Mouse (Mus musculus): ENCODE measurements around the gene Tnfrsf22.
"Not testable (repeated sequence)": the region's sequence is repeated elsewhere in the genome, so short reads cannot be mapped to it uniquely, and the experiment has no call there.

Tnfrsf22 gene

DNA sequence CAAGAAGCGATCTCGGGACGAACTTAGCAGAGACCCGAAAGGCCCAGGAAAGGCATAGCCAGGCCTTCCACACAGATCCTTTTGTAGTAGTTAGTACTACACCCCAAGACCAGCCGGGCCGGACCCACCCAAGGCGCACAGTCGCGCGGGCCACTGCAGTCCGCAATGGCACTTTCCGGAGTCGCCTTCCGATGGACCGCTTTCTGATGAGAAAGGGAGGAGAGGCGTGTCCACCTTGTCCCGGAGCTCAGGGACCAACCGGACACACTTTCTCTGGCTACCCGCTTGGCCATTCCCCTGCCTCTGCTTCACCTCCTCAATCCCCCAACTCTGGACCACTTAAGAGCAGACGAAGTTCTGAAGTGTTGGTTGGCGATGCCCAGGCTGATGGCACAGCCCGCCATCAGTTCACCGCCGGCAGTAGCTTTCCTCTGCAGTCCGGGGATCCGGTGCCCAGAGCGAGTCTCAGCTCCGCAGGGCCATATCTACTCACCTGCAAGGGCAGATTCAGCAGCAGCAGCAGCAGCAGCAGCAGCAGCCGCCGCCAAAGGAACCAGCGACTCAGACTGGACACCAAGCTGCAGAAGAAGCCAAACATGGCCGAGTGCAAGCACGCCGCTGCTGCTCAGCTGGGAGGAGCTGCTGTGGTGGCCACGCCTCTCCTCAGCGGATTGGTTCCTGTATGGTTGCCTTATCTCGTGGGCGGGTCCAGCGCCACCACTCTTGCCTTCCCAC lies at the start of gene Tnfrsf22:
Gene Tnfrsf22 (minus strand): TSS at position 628 of the 735 bp plus-strand sequence.
- in situ Hi-C loops (cut with MboI) = no loop called here

DNA sequence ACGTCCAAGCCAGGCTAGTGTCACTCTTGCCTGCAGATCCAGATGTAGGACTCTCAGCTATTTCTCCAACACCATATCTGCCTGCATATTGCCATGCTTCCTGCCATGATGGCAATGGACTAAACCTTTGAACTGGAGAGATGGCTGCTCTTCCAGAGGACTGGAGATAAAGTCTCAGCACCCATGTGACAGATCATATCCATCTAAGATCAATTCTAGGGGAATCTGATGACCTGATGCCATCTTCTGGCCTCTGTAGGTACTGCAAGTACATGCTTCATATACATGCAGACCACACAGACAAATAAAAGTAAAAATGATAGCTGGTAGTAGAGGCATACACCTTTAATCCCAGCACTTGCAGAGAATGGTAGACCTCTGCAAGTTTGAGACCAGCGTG lies 46.7 kb upstream of the Tnfrsf22 start:
- in situ Hi-C loops (cut with MboI) = no loop called here

DNA sequence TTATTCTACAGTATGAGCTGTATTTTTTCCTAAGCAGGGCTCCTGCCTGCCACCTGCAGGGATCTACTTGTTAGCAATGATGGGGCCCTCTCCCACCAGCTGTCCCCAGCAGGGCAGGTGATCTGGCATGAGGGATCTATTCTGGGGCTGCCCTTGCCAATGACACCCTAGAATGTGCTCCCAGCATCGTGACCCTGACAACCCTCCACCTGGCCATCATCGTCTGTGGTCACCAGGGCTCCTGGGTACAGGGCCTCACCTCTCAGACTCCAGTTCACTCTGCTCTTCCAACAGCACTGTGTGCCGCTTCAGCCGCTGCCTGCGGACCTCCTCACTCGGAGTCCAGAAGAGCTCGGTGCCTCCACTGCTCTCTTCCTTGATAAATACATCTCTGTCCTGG lies 45.1 kb upstream of the Tnfrsf22 start:
- in situ Hi-C loops (cut with MboI) = no loop called here

DNA sequence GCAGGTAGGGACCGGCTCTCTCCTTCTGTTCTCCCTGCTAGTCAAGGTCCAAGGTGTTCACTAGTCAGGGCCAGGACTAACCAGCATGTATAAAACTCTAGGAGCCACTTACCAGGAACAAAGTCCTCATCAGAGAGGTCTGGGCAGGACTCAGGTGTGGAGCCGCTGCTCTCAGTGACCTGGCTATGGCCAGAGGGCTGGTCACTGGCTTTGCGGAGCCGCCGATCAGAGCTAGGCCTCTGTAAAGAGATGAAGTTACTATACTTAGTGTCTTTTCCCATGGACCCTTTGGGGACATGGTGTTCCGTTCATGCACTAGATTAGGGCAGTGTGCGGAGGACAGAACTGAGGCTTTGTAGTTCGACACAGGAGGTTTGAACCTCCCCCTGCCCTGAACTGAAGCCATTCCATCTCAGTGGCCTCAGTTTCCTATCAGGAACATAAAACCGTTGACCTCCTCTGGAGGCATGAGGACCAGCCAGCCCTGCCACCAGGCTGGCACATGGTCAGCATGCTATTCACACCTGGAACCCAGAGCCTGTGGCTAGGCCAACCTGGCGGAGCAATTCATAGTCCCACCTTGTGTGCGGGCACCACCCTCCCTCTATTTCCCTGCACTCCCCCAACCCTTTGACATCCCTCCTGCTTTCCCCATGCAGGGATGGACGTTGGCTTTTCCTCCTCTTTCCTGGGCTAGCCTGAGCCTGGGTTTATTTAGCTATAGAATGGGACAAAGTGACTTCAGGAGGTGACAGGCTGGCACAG lies 43.5 kb upstream of the Tnfrsf22 start:
- in situ Hi-C loops (cut with MboI) = no loop called here

DNA sequence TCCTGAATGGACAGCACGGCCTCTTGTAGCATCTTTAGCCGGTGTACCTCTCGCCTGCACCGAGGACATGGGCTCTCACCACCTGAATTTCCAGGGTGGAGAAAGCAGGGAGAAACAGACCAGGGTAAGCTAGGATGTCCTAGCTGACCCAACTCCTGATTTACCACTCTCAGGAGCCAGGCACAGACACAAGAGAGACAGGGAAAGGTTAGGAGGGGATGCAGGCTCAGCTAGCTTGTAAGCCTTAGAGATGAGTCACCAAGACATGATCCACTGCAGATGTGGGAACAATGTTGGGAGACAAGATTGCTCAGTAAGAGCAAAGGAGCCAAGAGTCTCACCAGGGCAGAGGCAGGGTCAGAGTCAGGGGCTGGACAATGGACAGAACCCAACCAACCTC lies 42.4 kb upstream of the Tnfrsf22 start:
- in situ Hi-C loops (cut with MboI) = no loop called here

DNA sequence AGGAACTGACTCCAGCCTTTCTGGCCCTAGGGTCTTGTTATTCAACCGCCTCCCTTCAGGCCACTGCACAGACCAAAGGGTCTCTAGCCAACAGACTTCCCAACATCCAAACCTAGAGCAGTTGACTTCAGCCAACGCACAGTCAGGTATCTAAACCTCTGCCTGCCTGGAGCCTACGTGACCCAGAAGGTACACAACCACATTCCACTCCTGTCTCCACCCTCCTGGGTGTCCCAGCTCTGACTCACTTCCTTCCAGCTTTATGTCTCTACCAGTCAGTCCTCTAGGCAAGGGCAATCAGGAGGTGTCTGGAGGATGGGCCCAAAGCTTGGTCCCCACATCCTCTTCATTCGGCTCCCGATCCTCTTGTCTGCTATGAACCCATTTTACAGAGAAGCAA lies 41.7 kb upstream of the Tnfrsf22 start:
- in situ Hi-C loops (cut with MboI) = no loop called here

DNA sequence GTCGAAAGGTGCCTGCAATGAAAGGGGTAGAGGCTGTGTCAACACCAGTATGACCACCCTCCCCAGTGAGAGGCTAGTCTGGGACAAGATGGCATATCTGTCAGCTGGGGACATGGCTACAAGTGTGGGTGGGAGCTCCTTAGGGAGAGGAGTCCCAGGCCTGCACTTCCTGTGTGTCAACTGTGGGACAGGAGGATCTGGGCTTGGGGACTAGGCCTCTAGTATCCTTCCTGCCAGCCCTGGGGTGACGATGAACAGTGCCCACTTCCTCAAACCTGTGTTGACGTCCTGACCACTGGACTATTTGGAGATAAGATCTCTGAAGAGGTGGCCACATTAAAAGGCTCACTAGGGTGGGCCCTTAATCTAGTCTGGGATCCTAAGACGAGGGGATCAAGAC lies 40.5 kb upstream of the Tnfrsf22 start:
- in situ Hi-C loops (cut with MboI) = no loop called here

DNA sequence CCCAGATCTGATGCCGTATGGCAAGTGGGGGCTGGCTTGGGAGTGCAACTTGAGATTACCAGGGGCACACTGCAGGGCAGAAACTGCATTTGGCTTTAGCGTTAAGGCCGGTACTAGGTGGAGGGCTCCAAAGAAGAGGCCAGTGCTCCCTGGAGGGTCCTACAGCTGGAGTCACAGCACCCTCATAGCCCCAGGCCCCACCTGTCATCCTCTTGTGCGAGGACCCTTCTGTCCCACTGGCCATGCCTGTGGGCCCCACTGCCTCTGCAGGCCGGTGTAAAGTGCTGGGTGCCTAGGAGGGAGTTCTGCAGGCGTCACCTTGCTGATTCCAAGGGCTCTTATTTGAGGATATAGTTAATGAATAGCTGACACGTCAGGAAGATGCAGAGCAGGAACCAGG lies 40.0 kb upstream of the Tnfrsf22 start:
- in situ Hi-C loops (cut with MboI) = no loop called here

DNA sequence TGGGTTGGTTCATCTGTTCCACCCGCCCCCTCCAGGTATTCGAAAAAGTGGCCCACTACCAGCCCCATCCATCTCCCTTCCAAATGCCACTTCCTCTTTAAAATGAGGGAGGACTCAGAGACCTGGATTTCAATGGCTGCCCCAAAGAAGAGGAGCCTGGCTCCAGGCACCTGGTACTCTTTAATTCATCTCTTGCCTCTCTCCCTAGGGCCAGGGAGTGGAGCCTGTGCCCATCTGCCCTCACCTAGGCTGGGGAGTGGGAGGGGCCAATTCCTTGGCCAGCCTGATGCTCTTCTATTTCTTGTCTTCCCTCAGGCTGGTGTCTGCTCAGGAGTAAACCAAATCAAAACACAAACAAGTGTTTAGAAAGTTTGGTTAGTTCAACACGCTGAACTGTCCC lies 37.2 kb upstream of the Tnfrsf22 start:
- in situ Hi-C loops (cut with MboI) = not testable (repeated sequence)

DNA sequence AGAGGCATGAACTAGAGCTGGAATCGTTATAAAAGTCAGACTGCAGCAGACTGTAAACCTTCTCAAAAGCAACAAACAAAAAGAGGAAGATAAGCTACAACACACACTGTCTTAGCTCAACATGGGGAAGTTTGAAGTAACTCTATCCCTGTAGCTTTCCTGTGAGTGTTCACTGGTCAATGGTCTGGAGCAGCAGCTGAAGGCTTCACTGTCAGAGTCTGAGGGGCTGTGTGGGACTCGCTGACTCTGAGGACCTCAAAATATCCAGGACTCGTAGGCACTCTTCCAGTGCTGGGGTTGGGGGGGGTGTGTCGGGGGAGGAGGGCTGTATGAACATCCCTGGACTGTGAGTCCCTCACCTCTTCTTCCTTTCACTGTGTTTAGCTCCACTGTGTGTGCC lies 36.7 kb upstream of the Tnfrsf22 start:
- in situ Hi-C loops (cut with MboI) = not testable (repeated sequence)

DNA sequence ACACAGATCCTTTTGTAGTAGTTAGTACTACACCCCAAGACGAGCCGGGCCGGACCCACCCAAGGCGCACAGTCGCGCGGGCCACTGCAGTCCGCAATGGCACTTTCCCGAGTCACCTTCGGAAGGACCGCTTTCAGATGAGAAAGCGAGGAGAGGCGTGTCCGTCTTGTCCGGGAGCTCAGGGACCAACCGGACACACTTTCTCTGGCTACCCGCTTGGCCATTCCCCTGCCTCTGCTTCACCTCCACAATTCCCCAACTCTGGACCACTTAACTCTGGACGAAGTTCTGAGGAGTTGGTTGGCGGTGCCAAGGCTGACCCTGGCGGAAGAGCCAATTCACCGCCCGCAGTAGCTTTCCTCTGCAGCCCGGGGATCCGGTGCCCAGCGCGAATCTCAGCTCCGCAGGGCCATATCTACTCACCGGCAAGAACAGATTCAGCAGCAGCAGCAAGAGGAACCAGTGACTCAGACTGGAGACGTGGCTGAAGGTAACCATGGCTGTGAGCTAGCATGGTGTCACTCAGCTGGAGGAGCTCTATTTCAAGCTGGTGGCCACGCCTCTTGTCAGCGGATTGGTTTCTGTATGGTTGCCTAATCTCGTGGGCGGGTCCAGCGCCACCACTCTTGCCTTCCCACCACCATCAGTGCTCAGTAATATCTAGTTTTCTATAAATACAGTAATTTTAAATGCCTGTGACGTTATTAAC lies 36.1 kb upstream of the Tnfrsf22 start, which contains the start of gene Tnfrsf23:
Gene Tnfrsf23 (minus strand): TSS at position 514 of the 709 bp plus-strand sequence.
- in situ Hi-C loops (cut with MboI) = no loop called here

DNA sequence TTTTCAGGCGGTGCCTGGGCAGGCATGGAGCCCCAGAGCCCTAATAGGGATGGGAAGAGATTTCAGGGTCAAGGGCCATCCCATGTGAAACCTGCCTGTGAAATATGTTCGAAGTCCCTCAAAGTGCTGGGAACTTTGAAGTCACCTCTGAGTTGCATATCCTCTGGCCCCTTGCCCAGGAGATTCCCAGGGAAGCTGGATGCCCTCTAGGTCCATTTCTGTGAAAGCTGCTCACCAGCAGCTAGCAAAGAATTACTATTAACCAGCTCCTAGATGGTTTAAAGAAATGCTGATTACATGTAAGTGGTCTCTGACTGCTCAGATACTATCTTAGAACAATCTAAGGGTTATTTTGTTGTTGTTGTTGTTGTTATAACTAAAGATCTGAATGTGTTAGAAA lies 35.1 kb upstream of the Tnfrsf22 start:
- in situ Hi-C loops (cut with MboI) = not testable (repeated sequence)

DNA sequence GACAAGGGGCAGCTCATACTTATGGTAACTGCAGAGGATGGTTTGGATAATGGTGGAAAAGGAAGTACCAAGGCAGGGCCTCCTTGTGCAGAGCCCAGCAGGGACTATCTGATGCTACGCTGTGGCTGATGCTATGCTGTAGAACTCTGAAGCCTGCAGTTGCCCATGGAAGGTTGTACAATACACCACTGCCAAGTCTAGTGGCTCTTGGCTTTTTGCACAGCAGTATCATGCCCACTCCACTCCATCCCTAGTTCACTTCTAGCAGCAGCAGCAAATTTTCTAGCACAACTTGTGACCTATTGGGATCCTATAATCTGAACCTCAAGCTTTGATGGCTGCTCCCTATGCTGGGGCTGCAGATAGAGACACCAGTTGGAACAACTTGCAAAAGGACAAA lies 32.1 kb upstream of the Tnfrsf22 start:
- in situ Hi-C loops (cut with MboI) = no loop called here

DNA sequence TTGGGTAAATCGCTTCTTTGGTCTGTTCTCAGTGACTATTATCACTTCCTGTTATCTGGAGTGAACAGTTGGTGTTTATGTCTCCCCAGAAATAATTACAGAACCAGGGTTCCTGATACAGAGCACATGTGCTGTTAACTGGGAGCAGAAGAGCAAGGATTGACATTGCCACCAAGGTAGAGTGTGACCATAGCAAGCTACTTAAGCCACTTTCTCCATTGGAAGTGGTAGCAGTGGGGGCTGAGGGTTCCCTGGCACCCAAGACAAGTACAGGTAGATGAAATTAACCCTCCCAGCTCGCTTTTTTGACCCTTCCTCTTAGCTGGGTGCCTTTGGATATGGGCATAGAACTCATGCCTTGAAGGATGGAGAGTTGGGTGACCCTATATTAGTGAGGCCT lies 31.4 kb upstream of the Tnfrsf22 start:
- in situ Hi-C loops (cut with MboI) = not testable (repeated sequence)

DNA sequence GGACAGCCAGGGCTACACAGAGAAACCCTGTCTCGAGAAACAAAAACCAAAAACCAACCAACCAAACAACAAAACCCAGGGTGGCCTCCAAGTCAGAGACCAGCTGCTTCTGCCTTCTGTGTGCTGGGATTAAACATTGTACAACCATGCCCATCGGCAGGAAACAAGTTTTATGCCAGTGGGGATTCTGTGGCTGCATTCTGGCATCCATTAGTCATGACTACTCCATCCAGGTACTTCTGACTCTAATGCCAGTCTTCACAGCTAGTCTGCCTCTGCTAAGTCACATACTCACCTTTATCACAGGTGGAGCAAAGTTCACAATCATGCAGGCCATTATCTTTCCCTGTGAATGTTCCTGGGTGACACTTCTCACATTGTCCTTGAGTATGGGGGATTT lies 30.2 kb upstream of the Tnfrsf22 start:
- in situ Hi-C loops (cut with MboI) = not testable (repeated sequence)

DNA sequence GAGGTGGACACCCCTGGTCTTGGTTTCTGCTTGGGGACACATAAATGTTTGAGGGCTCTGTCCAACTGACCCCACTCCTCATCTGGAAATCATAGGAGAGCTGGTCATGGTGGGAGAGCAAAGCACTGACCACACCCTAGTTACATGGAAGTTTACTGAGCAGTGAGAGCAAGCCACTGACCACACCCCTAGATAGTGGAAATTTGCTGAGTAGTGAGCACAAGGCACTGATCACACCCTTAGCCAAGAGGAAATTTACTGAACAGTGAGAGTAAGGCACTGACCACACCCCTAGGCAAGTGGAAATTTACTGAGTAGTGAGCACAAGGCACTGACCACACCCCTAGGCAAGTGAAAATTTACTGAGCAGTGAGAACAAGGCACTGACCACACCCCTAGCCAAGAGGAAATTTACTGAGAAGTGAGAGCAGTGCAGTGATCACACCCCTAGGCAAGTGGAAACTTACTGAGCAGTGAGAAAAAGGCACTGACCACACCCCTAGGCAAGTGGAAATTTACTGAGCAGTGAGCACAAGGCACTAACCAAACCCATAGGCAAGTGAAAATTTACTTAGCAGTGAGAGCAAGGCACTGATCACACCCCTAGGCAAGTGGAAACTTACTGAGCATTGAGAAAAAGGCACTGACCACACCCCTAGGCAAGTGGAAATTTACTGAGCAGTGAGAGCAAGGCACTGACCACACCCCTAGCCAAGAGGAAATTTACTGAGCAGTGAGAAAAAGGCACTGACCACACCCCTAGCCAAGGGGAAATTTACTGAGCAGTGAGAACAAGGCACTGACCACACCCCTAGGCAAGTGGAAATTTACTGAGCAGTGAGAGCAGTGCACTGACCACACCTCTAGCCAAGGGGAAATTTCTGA lies 17.2 kb upstream of the Tnfrsf22 start:
- in situ Hi-C loops (cut with MboI) = no loop called here

DNA sequence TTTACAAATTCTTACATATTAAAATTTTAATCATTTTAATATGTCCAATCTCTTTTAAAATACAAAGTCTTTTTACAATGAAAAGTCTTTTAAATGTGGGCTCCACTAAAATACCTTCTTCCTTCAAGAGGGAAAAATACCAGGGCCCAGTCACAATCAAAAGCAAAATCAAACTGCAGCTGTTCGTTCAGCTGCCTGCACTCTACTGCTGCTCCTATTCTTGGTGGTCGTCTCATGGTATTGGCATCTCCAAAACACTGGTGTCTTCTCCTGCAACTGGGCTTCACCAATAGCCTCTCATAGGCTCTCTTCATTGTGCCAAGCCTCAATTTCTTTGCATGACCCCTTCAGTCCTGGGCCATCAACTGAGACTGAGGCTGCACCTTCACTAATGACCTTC lies 14.0 kb upstream of the Tnfrsf22 start:
- in situ Hi-C loops (cut with MboI) = no loop called here

DNA sequence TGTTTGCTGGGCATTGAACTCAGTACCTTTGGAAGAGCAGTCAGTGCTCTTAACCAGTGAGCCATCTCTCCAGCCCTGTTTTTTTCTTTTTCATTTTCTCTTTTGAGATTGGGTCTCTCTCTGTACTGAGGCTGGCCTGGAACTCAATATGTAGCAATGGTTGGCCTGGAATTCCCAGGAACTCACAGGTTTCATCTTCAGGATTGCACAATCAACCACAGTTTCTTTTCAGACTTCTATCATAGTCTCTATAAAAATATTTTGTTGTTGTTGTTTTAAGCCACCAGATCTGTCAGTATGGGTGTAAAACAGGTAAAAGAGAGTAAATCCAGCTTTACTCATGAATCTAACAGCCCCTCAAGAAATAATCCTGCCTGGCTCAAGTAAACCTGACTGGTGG lies 11.3 kb upstream of the Tnfrsf22 start:
- in situ Hi-C loops (cut with MboI) = no loop called here

DNA sequence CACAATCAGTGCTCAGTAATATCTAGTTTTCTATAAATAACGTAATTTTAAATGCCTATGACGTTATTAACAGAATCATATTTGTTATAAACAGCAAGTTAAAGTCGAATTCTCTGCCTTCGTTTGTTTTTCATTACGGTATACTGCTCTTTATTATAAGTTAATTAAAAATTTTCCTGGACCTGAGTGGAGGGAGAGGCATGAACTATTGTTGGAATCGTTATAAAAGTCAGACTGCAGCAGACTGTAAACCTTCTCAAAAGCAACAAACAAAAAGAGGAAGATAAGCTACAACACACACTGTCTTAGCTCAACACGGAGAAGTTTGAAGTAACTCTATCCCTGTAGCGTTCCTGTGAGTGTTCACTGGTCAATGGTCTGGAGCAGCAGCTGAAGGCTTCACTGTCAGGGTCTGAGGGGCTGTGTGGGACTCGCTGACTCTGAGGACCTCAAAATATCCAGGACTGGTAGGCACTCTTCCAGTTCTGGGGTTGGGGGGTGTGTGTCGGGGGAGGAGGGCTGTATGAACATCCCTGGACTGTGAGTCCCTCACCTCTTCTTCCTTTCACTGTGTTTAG lies 397 bp upstream of the Tnfrsf22 start:
- in situ Hi-C loops (cut with MboI) = not testable (repeated sequence)

DNA sequence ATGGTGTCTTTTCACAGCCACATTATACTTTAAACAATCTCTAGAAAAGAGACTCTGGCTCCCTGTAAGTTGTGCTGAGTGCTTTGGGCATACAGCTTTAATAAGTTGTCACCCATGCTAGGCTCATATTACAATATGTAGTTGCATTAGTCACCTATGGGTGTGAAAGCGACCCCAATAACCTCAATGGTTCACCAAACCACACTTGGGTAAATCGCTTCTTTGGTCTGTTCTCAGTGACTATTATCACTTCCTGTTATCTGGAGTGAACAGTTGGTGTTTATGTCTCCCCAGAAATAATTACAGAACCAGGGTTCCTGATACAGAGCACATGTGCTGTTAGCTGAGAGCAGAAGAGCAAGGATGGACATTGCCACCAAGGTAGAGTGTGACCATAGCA lies 5.5 kb downstream of the Tnfrsf22 start:
- in situ Hi-C loops (cut with MboI) = not testable (repeated sequence)

DNA sequence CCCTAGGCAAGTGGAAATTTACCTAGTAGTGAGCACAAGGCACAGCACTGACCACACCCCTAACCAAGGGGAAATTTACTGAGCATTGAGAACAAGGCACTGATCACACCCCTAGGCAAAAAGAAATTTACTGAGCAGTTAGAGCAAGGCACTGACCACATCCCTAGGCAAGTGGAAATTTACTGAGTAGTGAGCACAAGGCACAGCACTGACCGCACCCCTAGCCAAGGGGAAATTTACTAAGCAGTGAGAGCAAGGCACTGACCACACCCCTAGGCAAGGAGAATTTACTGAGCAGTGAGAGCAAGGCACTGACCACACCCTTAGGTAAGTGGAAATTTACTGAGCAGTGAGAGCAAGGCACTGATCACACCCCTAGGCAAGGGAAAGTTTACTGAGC lies 12.8 kb downstream of the Tnfrsf22 start:
- in situ Hi-C loops (cut with MboI) = no loop called here
